Mouse (Mus musculus) cerebellum, adult 2 months (tissue): Measurements from ENCODE around the gene Celsr2. TPM values are rescaled to one million over a fixed set of nuclear protein-coding genes. Genes with fewer than 3 reads are reported as not detected.
A peak's percentile ranks its signal among the peaks of the same experiment; 100 is the strongest.

ENCODE experiments used
- DNase-seq, 2 experiments: peaks; one replicate each; pipeline ENCODE4 v3.0.0; 2021
- H3K27ac ChIP-seq: fragments of 200-500 bp; 2 replicates; pipeline ENCODE4 v1.5.1; 2012; ENCODE audit warnings: low read length, control low read depth, inconsistent platforms; ENCODE audit not compliant: insufficient read depth
- H3K27me3 ChIP-seq: fragments of 200-500 bp; 2 replicates; pipeline ENCODE4 v1.6.1; 2012; ENCODE audit warnings: inconsistent platforms, mild to moderate bottlenecking, low read length, moderate library complexity; ENCODE audit not compliant: control insufficient read depth, insufficient read depth
- H3K4me1 ChIP-seq: fragments of 200-500 bp; 2 replicates; pipeline ENCODE4 v1.6.1; 2011; ENCODE audit warnings: low read length; ENCODE audit not compliant: control insufficient read depth, insufficient read depth
- H3K4me3 ChIP-seq: fragments of 200-500 bp; replicated peaks from 2 replicates; pipeline ENCODE3; 2011; ENCODE audit warnings: mild to moderate bottlenecking, low read depth, low read length, control low read depth; ENCODE audit not compliant: insufficient read depth
- CTCF ChIP-seq: fragments of 200-500 bp; IDR thresholded peaks from 2 replicates; pipeline ENCODE4 v1.5.1; 2011; ENCODE audit warnings: low read depth, mild to moderate bottlenecking, control low read depth, low read length, moderate library complexity, borderline replicate concordance; ENCODE audit not compliant: insufficient read depth
- POLR2A ChIP-seq: fragments of 200-500 bp; IDR thresholded peaks from 2 replicates; pipeline ENCODE4 v1.6.1; 2011; ENCODE audit warnings: low read length, control low read depth, borderline replicate concordance; ENCODE audit not compliant: insufficient read depth
- WGBS: fragments of 180-500 bp; shearing (Covaris S2); methylation state at CpG from one replicate; pipeline ENCODE4 v1.1.7; 2018; 5-methylcytosine and 5-hydroxymethylcytosine counted together
- polyA plus RNA-seq: library from polyadenylated mRNA; depleted of rRNA; stranded (reverse); fragments of >200 nt; gene quantifications from 2 replicates; pipeline ENCODE4 v1.2.3, GENCODE M21; 2012

Gene Celsr2
- polyA plus RNA-seq, 1 experiment, result 57.4 TPM

- H3K27ac ChIP-seq, result no peak overlapping the region
- no peak for DNase-seq
- 88% methylated on average over 14 of the region's 14 CpGs for WGBS
- H3K4me3 ChIP-seq, result no peak overlapping the region
- H3K4me1 ChIP-seq, result peaks cover 5% of the 10 kb centered on the region
- TF ChIP-seq CTCF (no peak), POLR2A (no peak)
- H3K27me3 ChIP-seq, result no peaks in the 10 kb centered on the region
Observed at GRCm38 (mm10) chr3:108381945-108382875, 33.1 kb downstream of the Celsr2 start.

GRCm38 (mm10) chr3:108380695-108381094, 34.7 kb downstream of the Celsr2 start:
- no peak for DNase-seq
- H3K27me3 ChIP-seq, result no peaks in the 10 kb centered on the region
- H3K27ac ChIP-seq, result no peak overlapping the region
- peaks cover 5% of the 10 kb centered on the region for H3K4me1 ChIP-seq
- 78% methylated on average over 6 of the region's 6 CpGs for WGBS
- peak; percentile 39; the same call in 1 of the 2 replicates for TF ChIP-seq CTCF
- no peak for TF ChIP-seq POLR2A
- no peak overlapping the region for H3K4me3 ChIP-seq

- H3K27ac ChIP-seq, result no peak overlapping the region
- peaks cover 4% of the 10 kb centered on the region for H3K4me1 ChIP-seq
- 47% methylated on average over 7 of the region's 7 CpGs for WGBS
- no peaks in the 10 kb centered on the region for H3K27me3 ChIP-seq
- TF ChIP-seq CTCF (no peak), POLR2A (no peak)
- no peak for DNase-seq
- H3K4me3 ChIP-seq, result no peak overlapping the region
Observed at GRCm38 (mm10) chr3:108378875-108379663, 36.3 kb downstream of the Celsr2 start.

GRCm38 (mm10) chr3:108372691-108373090, 42.7 kb downstream of the Celsr2 start:
- TF ChIP-seq POLR2A (no peak), CTCF (no peak)
- Histone ChIP-seq H3K27ac (no peak overlapping the region), H3K4me1 (no peaks in the 10 kb centered on the region; the same call in 1 of the 2 replicates), H3K27me3 (no peaks in the 10 kb centered on the region), H3K4me3 (no peak overlapping the region)
- no peak for DNase-seq
- 90% methylated on average over 3 of the region's 3 CpGs for WGBS

- H3K27me3 ChIP-seq, result no peaks in the 10 kb centered on the region
- no peaks in the 10 kb centered on the region; the same call in 1 of the 2 replicates for H3K4me1 ChIP-seq
- H3K27ac ChIP-seq, result no peak overlapping the region
- TF ChIP-seq CTCF (no peak), POLR2A (no peak)
- 50% methylated on average over 3 of the region's 3 CpGs for WGBS
- H3K4me3 ChIP-seq, result no peak overlapping the region
- DNase-seq, result no peak
Observed at GRCm38 (mm10) chr3:108372274-108372673, 43.1 kb downstream of the Celsr2 start.

- DNase-seq, result no peak
- no peak overlapping the region for H3K4me3 ChIP-seq
- WGBS, result 84% methylated on average over 5 of the region's 5 CpGs
- H3K4me1 ChIP-seq, result no peaks in the 10 kb centered on the region; the same call in 1 of the 2 replicates
- H3K27me3 ChIP-seq, result no peaks in the 10 kb centered on the region
- H3K27ac ChIP-seq, result no peak overlapping the region
- TF ChIP-seq POLR2A (no peak), CTCF (no peak)
Observed at GRCm38 (mm10) chr3:108368721-108369120, 46.6 kb downstream of the Celsr2 start.

- no peak overlapping the region for H3K4me3 ChIP-seq
- H3K27ac ChIP-seq, result no peak overlapping the region
- H3K4me1 ChIP-seq, result no peaks in the 10 kb centered on the region; the same call in 1 of the 2 replicates
- H3K27me3 ChIP-seq, result no peaks in the 10 kb centered on the region
- 84% methylated on average over 3 of the region's 3 CpGs for WGBS
- no peak for DNase-seq
- TF ChIP-seq POLR2A (no peak), CTCF (no peak)
Observed at GRCm38 (mm10) chr3:108367828-108368227, 47.5 kb downstream of the Celsr2 start.

- Histone ChIP-seq H3K27ac (no peak overlapping the region), H3K4me3 (no peak overlapping the region), H3K27me3 (no peaks in the 10 kb centered on the region), H3K4me1 (no peaks in the 10 kb centered on the region; the same call in 1 of the 2 replicates)
- peak; percentile 40 to 52 for DNase-seq
- TF ChIP-seq POLR2A, result no peak
- TF ChIP-seq CTCF, result no peak
- 51% methylated on average over 9 of the region's 9 CpGs for WGBS
Observed at GRCm38 (mm10) chr3:108367173-108367572, 48.2 kb downstream of the Celsr2 start.
